Mouse (Mus musculus): Measurements from ENCODE around the gene Fem1a.

- TF ChIP-seq CTCF (IDR thresholded peaks at IDR 0.05; ENCODE audit: borderline replicate concordance, insufficient read depth, low read depth, low read length), result no peak
- TF ChIP-seq POLR2A (IDR thresholded peaks at IDR 0.05; ENCODE audit: borderline replicate concordance, insufficient read depth, low read length), result no peak
Observed at GRCm38 (mm10) chr17:56275842-56276480, 19.4 kb downstream of the Fem1a start.
